Comparison of ENCODE assay signal across 17 mouse cellular contexts in the genomic region with DNA sequence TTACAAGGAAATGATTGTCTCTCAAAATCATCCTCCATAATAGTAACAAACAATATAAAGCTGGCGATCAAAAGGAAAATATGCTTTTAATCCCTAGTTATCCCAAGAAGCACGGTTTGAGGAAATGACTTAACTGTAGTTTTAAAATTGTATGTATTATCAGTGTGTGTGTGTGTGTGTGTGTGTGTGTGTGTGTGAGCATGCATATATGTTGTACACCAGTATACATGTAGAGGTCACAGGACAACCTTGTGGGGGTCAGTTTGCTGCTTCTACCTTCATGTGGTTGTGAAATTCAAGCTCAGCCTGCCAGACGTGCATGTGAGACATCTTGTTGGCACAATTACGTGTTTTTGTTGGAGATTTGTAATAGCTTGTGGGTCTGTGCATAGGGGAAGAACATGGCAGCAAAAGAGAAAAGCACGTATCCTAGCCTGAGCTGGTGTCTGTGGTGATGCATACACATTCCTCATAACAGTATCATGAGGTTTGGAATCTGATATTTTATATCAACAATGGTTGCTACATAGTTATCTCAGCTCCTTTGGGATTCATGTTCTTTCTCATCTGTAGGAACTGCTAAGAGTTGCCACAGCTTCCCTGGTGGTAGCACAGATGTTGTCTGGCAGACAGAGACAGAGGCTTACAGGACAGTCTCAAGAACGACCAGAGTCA.
DNase-seq lines count a peak whose midpoint lies in the region; ATAC-seq and TF ChIP-seq lines count a peak whose summit lies in the region.
"Had no signal": no experiment of that assay in that cellular context is flagged by ENCODE, and none has a peak within 500 bp of the region (broad histone marks: within the 10 kb centered on the region; RNA-seq: fewer than 3 reads in every experiment).

No protein-coding gene starts in this region.

- H3K4me1 ChIP-seq in heart, embryonic 12.5 days (replicated peaks) = no peaks in the 10 kb centered on the region
- peaks cover 11 to 17% of the 10 kb centered on the region in 2 experiments for H3K4me1 ChIP-seq in liver, embryonic 14.5 days (replicated peaks; ENCODE audit: control insufficient read depth in 2 of 2, insufficient read depth in 2 of 2, low read length in 1 of 2)
- H3K4me1 ChIP-seq: hindbrain, embryonic 15.5 days had no signal

- H3K36me3 ChIP-seq in heart, embryonic 12.5 days = no peaks in the 10 kb centered on the region
- H3K36me3 ChIP-seq in liver, embryonic 14.5 days (replicated peaks; ENCODE audit: control insufficient read depth, insufficient read depth, low read depth) = no peaks in the 10 kb centered on the region
- H3K36me3 ChIP-seq: hindbrain, embryonic 15.5 days; limb, embryonic 13.5 days had no signal

- ATAC-seq in heart, embryonic 12.5 days (ENCODE audit: insufficient number of reproducible peaks, low FRiP score) = no peak
- ATAC-seq in common myeloid progenitor, adult 5-6 weeks (replicated peaks; ENCODE audit: low read depth, poor library complexity, severe bottlenecking) = peak; percentile 22; the same call in 1 of the 2 replicates
- ATAC-seq in liver, embryonic 14.5 days (ENCODE audit: insufficient read depth) = peak; percentile 34; the same call in 1 of the 2 replicates
- ATAC-seq in megakaryocyte, adult 5-6 weeks (ENCODE audit: poor library complexity, severe bottlenecking) = no peak

- no peak for TF ChIP-seq CTCF in liver, embryonic 14.5 days (IDR thresholded peaks at IDR 0.05; ENCODE audit: low read depth)

- no peak overlapping the region for H3K27ac ChIP-seq in heart, embryonic 12.5 days (ENCODE audit: poor library complexity, severe bottlenecking)
- H3K27ac ChIP-seq in liver, embryonic 14.5 days = peak overlapping the region; percentile 30
- H3K27ac ChIP-seq: hindbrain, embryonic 15.5 days; limb, embryonic 13.5 days; stomach, postnatal 0 days had no signal

- no peak overlapping the region for H3K4me3 ChIP-seq in heart, embryonic 12.5 days
- no peak overlapping the region for H3K4me3 ChIP-seq in liver, embryonic 14.5 days (ENCODE audit: insufficient read depth in 1 of 2, low read depth in 2 of 2, low read length in 2 of 2)
- H3K4me3 ChIP-seq: hindbrain, embryonic 15.5 days; limb, embryonic 13.5 days had no signal

- peak; percentile 31 to 40 for DNase-seq in heart, adult 18-20 months
- peak; percentile 88 for DNase-seq in 3T3-L1 (ENCODE audit: low read depth, low spot score)
- no peak for DNase-seq in liver, embryonic 14.5 days (ENCODE audit: low read depth in 3 of 3, low spot score in 3 of 3)
- DNase-seq in retina, postnatal 1 day = no peak
- DNase-seq in right cerebral cortex, postnatal 36 days (ENCODE audit: low spot score in 2 of 2) = no peak
- DNase-seq: adrenal gland, postnatal 14 days; cerebellum, adult 9-10 months; gastrocnemius, postnatal 36 days; kidney, adult 8-10 months; layer of hippocampus, postnatal 36 days; thymus, postnatal 25 days had no signal

- no peak for TF ChIP-seq EP300 in liver, embryonic 14.5 days (IDR thresholded peaks at IDR 0.05; ENCODE audit: low read depth)

- H3K27me3 ChIP-seq in heart, embryonic 12.5 days (replicated peaks) = no peaks in the 10 kb centered on the region
- H3K27me3 ChIP-seq in liver, embryonic 14.5 days (ENCODE audit: control insufficient read depth, insufficient read depth, low read length) = no peaks in the 10 kb centered on the region
- H3K27me3 ChIP-seq: hindbrain, embryonic 15.5 days; limb, embryonic 13.5 days had no signal

- no peaks in the 10 kb centered on the region for H3K9me3 ChIP-seq in heart, embryonic 12.5 days (replicated peaks)
- H3K9me3 ChIP-seq in liver, embryonic 14.5 days (ENCODE audit: control insufficient read depth, low read length) = no peaks in the 10 kb centered on the region
- H3K9me3 ChIP-seq: hindbrain, embryonic 15.5 days; limb, embryonic 13.5 days had no signal

- 70% methylated on average over 6 of the region's 6 CpGs for WGBS in heart, embryonic 12.5 days
- WGBS in liver, embryonic 14.5 days (ENCODE audit: insufficient replicate concordance) = 43% methylated on average over 6 of the region's 6 CpGs

- H3K4me2 ChIP-seq in heart, embryonic 12.5 days = no peak overlapping the region
- peak overlapping the region; percentile 36 for H3K4me2 ChIP-seq in liver, embryonic 14.5 days (ENCODE audit: low read depth)
- H3K4me2 ChIP-seq: hindbrain, embryonic 15.5 days; limb, embryonic 13.5 days had no signal

- H3K9ac ChIP-seq in heart, embryonic 12.5 days = no peak overlapping the region
- no peak overlapping the region for H3K9ac ChIP-seq in liver, embryonic 14.5 days (replicated peaks)
- H3K9ac ChIP-seq: hindbrain, embryonic 15.5 days; limb, embryonic 13.5 days had no signal

Comparison
In these comparisons a context has a peak if more than half of its experiments do, and no peak if none do; other contexts are left out.
1. DNase-seq: peak in heart, adult 18-20 months (2 of 2) and 3T3-L1 (single experiment); none in liver, embryonic 14.5 days (0 of 3), retina, postnatal 1 day (single experiment) and right cerebral cortex, postnatal 36 days (0 of 2).
2. ATAC-seq: peak in common myeloid progenitor, adult 5-6 weeks (single experiment) and liver, embryonic 14.5 days (single experiment); none in heart, embryonic 12.5 days (single experiment) and megakaryocyte, adult 5-6 weeks (single experiment).